Mouse (Mus musculus) adrenal gland, adult 2 months (tissue): ENCODE results near the gene Srf. TPM values are rescaled to one million over a fixed set of nuclear protein-coding genes. Genes with fewer than 3 reads are reported as not detected.

Experiments
- DNase-seq: peaks from one replicate; pipeline ENCODE4 v3.0.0; 2021
- microRNA-seq, 2 experiments: library from miRNA; unstranded; fragments of <30 nt; microRNA quantifications; one replicate each; pipeline ENCODE4 v1.2.0; 2021
- polyA plus RNA-seq: library from polyadenylated mRNA; depleted of rRNA; stranded (reverse); fragments of >200 nt; gene quantifications from 2 replicates; pipeline ENCODE4 v1.2.3, GENCODE M21; 2012; rRNA removed
- total RNA-seq, 2 experiments: library from RNA; stranded (reverse); gene quantifications; 2 replicates each; pipeline ENCODE4 v1.2.3; 2021

The Srf gene
- total and polyA plus RNA-seq, 3 experiments: 35.6 to 178 (median 45.2) TPM

DNA sequence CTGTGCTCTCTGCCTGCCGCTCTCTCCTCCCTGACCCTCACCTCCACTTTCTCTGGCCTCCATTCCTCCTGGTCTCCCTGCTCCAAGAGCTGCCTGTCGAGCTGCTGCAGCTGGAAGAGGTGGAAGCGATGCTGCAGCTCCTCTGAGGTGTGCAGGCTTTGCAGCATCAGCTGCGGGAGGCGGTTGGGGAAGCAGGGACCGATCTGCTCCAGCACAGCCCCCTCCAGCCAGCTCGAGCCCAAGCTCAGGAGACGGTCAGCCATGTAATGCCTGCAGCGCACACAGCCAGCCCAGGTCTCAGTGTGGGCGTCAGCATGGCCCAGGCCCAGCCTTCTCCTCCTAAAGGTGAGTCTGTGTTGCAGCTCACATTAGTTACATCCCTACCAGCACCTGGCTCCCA, 36.0 kb downstream of the Srf start:
- no peak for DNase-seq

DNA sequence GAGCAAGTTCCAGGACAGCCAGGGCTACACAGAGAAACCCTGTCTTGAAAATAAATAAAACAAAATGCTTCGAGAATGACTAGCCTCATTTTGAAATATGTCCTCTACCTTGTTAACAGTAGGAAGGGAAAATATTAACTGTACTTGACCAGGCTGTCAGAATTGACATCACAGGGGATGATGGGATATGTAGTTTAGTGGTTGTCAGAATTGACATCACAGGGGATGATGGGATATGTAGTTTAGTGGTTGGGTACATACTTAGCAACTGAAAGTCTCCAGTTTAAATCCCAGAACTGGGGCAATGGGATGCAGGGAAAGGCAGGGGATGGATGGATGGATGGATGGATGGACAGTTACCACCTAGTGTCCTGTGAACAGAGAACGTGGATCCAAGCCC, 42.6 kb downstream of the Srf start:
- DNase-seq: no peak

DNA sequence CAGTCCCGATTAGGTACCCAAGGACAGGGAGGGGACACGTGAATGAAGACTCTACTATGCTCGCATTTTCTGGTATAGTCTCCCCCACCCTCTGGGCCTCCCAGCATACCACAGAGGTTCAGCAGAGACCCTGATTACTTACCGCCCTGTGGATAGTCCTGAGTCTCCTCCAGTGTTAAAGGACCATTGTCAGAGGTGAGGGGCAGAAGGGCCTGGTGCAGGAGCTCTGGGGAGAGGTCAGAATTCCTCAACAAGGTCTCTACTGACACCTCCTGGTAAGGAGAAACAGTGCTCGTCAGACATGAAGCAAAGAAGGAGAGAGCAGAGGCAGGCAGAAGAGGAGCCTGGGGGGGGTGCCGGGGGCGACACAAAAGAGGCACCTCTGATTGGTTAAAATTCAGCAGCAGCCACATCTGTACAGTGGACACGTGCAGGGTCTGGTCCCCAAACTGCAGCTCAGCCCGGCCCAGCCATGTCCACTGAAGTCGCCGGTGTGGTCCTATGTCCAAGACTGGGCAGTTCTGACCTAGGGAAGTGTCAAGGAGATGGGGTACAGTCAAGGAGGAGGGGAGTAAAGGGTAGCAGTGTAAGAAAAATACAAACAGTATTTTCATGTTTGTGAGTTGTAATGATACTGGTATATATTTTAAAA, 44.8 kb downstream of the Srf start:
- DNase-seq: no peak

DNA sequence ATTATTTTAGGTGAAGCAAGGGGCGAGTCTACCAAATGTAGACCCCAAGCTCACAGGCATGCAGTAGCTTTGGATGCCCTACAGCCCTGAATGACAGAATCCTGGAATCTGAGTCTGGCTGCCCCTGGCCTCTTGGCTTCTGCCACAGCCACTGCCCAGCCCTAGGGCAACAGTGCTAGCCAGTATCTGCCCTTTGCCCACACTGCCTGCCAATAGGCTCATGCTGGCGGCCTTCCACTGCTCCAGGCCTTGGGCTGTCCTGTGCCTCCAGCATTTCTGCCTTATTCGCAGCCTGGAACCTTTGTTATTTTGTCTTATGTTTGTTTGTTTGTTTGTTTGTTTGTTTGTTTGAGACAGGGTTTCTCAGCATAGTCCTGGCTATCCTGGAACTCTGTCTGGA, 50.4 kb downstream of the Srf start:
- DNase-seq: peak; percentile 36

DNA sequence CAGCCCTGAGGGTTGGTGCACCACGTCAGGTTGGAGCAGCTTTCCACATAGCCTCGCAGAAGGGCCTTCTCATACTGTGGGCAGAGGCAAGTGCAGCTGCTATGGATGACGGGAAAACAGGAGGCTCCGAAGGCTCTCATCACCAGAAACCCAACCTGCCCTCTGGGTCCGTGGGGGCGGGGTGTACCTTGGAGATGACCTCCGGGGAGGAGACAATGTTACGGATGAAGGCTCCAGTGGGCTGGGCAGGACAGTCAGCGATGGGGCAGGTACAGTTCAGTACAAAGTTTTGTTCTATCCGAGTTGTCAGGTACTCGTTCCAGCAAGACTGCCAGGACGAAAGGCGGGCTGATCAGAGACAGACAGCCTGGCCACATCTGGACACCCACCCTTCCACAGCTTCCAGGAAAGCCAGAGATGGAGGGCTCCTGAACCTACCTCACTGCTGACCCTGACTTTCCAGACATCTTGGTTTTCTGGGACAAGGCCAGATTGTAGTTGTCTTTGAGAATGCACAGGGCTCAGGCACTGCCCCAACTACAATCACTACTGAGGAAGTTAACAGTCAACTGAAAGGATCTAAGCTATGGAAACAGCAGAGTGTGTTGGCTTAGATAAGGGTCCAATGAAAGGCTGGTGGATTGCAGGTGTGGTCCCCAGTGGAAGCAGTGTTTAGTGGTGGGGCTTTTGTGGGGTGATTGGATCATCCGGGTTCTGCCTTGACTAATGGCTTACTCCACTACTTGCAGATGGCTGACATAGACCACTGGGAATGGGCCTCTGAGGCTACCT, 51.9 kb downstream of the Srf start:
- DNase-seq: no peak

DNA sequence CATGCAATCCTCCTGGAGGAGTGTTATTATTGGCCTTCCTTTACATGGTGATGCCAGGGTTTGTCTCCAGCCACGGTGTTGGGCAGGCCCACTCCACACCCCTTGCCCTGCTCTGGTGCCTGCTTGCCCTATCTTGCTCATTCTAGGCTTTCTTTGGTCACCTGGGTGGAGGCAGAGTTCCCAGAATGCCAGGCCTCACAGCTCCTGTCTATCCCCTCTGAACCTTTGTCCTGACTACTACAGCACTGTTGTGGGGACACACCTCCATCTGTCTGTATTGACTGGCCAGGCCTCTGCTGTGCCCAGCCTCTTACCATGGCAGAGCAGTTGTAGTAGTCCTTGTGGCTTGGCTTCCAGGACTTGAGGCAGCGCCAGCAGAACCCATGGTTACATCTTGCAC, 53.2 kb downstream of the Srf start:
- DNase-seq: no peak

Small RNA genes within 50 kb of the gene (microRNA-seq; reads per million reads assigned to microRNA genes)
- gene Mir6976: 0.22 to 1.7 reads per million in 2 experiments

Other genes with a start within 250 kb of the Srf start
- 1 to 10 TPM; 7.3 to 7.4 TPM for gene Abcc10, start 227.8 kb downstream of the Srf start, total RNA-seq
- 35.4 and 36.4 TPM in 2 replicates for gene Abcc10, start 227.8 kb downstream of the Srf start, polyA plus RNA-seq
- 10 to 100 TPM; 22.0 to 28.5 TPM for gene Zfp318, start 172.4 kb downstream of the Srf start, total RNA-seq
- gene Zfp318, start 172.4 kb downstream of the Srf start, polyA plus RNA-seq: 9.3 TPM in 2 replicates
- gene Crip3, start 127.2 kb downstream of the Srf start, total RNA-seq: under 1 TPM; 0.38 to 0.69 TPM
- gene Crip3, start 127.2 kb downstream of the Srf start, polyA plus RNA-seq: 0.82 and 1.4 TPM in 2 replicates
- under 1 TPM in 1 of 2 experiments, not detected in 1; 0.37 TPM for gene Slc22a7, start 117.7 kb downstream of the Srf start, total RNA-seq
- gene Slc22a7, start 117.7 kb downstream of the Srf start, polyA plus RNA-seq: 0.06 TPM in 1 of 2 replicates, not detected in the other
- gene Ttbk1, start 68.5 kb downstream of the Srf start, total RNA-seq: under 1 TPM; 0.52 to 0.69 TPM
- gene Ttbk1, start 68.5 kb downstream of the Srf start, polyA plus RNA-seq: 0.53 and 0.70 TPM in 2 replicates
- gene Dnph1, start 59.5 kb downstream of the Srf start, total RNA-seq: 1 to 10 TPM; 3.7 to 6.1 TPM
- gene Dnph1, start 59.5 kb downstream of the Srf start, polyA plus RNA-seq: 3.6 and 3.7 TPM in 2 replicates
- gene Cul9, start 9.8 kb downstream of the Srf start, total RNA-seq: 10 to 100 TPM; 20.0 to 23.1 TPM
- gene Cul9, start 9.8 kb downstream of the Srf start, polyA plus RNA-seq: 42.3 and 48.0 TPM in 2 replicates
- gene Ptk7, start 73.3 kb upstream of the Srf start, total RNA-seq: 1 to 10 TPM; 4.6 to 8.0 TPM
- 8.6 and 9.2 TPM in 2 replicates for gene Ptk7, start 73.3 kb upstream of the Srf start, polyA plus RNA-seq
- gene Klc4, start 89.8 kb upstream of the Srf start, total RNA-seq: 10 to 100 TPM; 40.9 to 43.1 TPM
- 25.7 and 29.7 TPM in 2 replicates for gene Klc4, start 89.8 kb upstream of the Srf start, polyA plus RNA-seq
- 100 to 1,000 TPM in 1 of 2 experiments, 10 to 100 TPM in 1; 82.9 to 113 TPM for gene Mrpl2, start 90.1 kb upstream of the Srf start, total RNA-seq
- gene Mrpl2, start 90.1 kb upstream of the Srf start, polyA plus RNA-seq: 343 and 456 TPM in 2 replicates
- 10 to 100 TPM; 28.6 to 36.3 TPM for gene Cul7, start 94.2 kb upstream of the Srf start, total RNA-seq
- 52.6 and 53.3 TPM in 2 replicates for gene Cul7, start 94.2 kb upstream of the Srf start, polyA plus RNA-seq
- gene Rrp36, start 118.2 kb upstream of the Srf start, total RNA-seq: 10 to 100 TPM; 24.2 to 28.5 TPM
- gene Rrp36, start 118.2 kb upstream of the Srf start, polyA plus RNA-seq: 21.7 and 23.8 TPM in 2 replicates
- 100 to 1,000 TPM; 106 to 114 TPM for gene Mea1, start 122.6 kb upstream of the Srf start, total RNA-seq
- 44.9 and 50.8 TPM in 2 replicates for gene Mea1, start 122.6 kb upstream of the Srf start, polyA plus RNA-seq
- gene Klhdc3, start 124.7 kb upstream of the Srf start, total RNA-seq: 10 to 100 TPM; 57.5 to 64.0 TPM
- 78.2 and 100 TPM in 2 replicates for gene Klhdc3, start 124.7 kb upstream of the Srf start, polyA plus RNA-seq
- gene Ppp2r5d, start 148.9 kb upstream of the Srf start, total RNA-seq: 10 to 100 TPM; 42.6 to 50.3 TPM
- gene Ppp2r5d, start 148.9 kb upstream of the Srf start, polyA plus RNA-seq: 44.2 and 46.1 TPM in 2 replicates
- gene Pex6, start 155.3 kb upstream of the Srf start, total RNA-seq: 10 to 100 TPM; 49.5 to 69.2 TPM
- 167 and 190 TPM in 2 replicates for gene Pex6, start 155.3 kb upstream of the Srf start, polyA plus RNA-seq
- 1 to 10 TPM; 1.2 to 6.5 TPM for gene Gnmt, start 173.0 kb upstream of the Srf start, total RNA-seq
- gene Gnmt, start 173.0 kb upstream of the Srf start, polyA plus RNA-seq: 1.0 and 4.0 TPM in 2 replicates
- gene Cnpy3, start 196.0 kb upstream of the Srf start, total RNA-seq: 10 to 100 TPM; 53.7 to 59.5 TPM
- gene Cnpy3, start 196.0 kb upstream of the Srf start, polyA plus RNA-seq: 53.9 and 56.7 TPM in 2 replicates
- not detected for gene Ptcra, start 207.5 kb upstream of the Srf start, total RNA-seq
- gene Ptcra, start 207.5 kb upstream of the Srf start, polyA plus RNA-seq: 0.27 TPM in 1 of 2 replicates, not detected in the other
- gene 2310039H08Rik, start 216.5 kb upstream of the Srf start, total RNA-seq: 10 to 100 TPM; 73.1 to 74.1 TPM
- 296 and 305 TPM in 2 replicates for gene 2310039H08Rik, start 216.5 kb upstream of the Srf start, polyA plus RNA-seq
- 10 to 100 TPM; 74.6 to 85.9 TPM for gene Rpl7l1, start 226.5 kb upstream of the Srf start, total RNA-seq
- 6.5 and 8.0 TPM in 2 replicates for gene Rpl7l1, start 226.5 kb upstream of the Srf start, polyA plus RNA-seq